9 mouse cellular contexts compared by ENCODE assay signal in genomic region chr4:114907951-114908828, GRCm38 (mm10). TPM values are rescaled to one million over a fixed set of nuclear protein-coding genes. Genes with fewer than 3 reads are reported as not detected.
DNase-seq lines count a peak whose midpoint lies in the region; ATAC-seq lines count a peak whose summit lies in the region.
"Had no signal": no experiment of that assay in that cellular context is flagged by ENCODE, and none has a peak within 500 bp of the region (broad histone marks: within the 10 kb centered on the region; RNA-seq: fewer than 3 reads in every experiment).

No protein-coding gene starts in this region.

- H3K4me1 ChIP-seq in forebrain, embryonic 16.5 days (replicated peaks; ENCODE audit: control insufficient read depth, insufficient read depth, low read length) = peaks cover 20% of the 10 kb centered on the region
- 0 out of 2 replicates have a peak, but pooled peaks cover 2% of the 10 kb centered on the region for H3K4me1 ChIP-seq in intestine, embryonic 14.5 days (replicated peaks; ENCODE audit: control insufficient read depth, insufficient read depth, low read length)
- H3K4me1 ChIP-seq in stomach, embryonic 14.5 days (ENCODE audit: control insufficient read depth, insufficient read depth, low read length) = peaks cover 9% of the 10 kb centered on the region; the same call in 1 of the 2 replicates

- 0 out of 2 replicates have a peak overlapping the region, but pooled peaks have one; percentile 6 for H3K9ac ChIP-seq in forebrain, embryonic 16.5 days (replicated peaks; ENCODE audit: low read depth, low read length)
- peak overlapping the region; percentile 46 for H3K9ac ChIP-seq in intestine, embryonic 14.5 days (ENCODE audit: low read length)
- H3K9ac ChIP-seq in stomach, embryonic 14.5 days (replicated peaks; ENCODE audit: low read depth, low read length) = 0 out of 2 replicates have a peak overlapping the region, but pooled peaks have one; percentile 3

- H3K27me3 ChIP-seq in forebrain, embryonic 16.5 days (replicated peaks; ENCODE audit: control insufficient read depth, insufficient read depth, low read length) = peaks cover 86% of the 10 kb centered on the region
- peaks cover 99% of the 10 kb centered on the region for H3K27me3 ChIP-seq in intestine, embryonic 14.5 days (replicated peaks; ENCODE audit: control insufficient read depth, insufficient read depth, low read length)
- peaks cover 75% of the 10 kb centered on the region for H3K27me3 ChIP-seq in stomach, embryonic 14.5 days (ENCODE audit: control insufficient read depth, insufficient read depth, low read length)

- ATAC-seq in forebrain, embryonic 16.5 days = peak; percentile 14
- ATAC-seq in intestine, embryonic 14.5 days (replicated peaks; ENCODE audit: low FRiP score, low TSS enrichment, low read depth) = peak; percentile 36; the same call in 1 of the 2 replicates
- ATAC-seq in megakaryocyte, adult 5-6 weeks (ENCODE audit: poor library complexity, severe bottlenecking) = 0 out of 2 replicates have a peak, but pooled peaks have one; percentile 7
- peak; percentile 56 for ATAC-seq in stomach, embryonic 14.5 days (ENCODE audit: insufficient number of reproducible peaks, insufficient read depth, low FRiP score, low read depth)

- WGBS in forebrain, embryonic 16.5 days = under 1% methylated on average over 97 of the region's 103 CpGs
- under 1% methylated on average over 87 of the region's 103 CpGs for WGBS in intestine, embryonic 14.5 days
- WGBS in stomach, embryonic 14.5 days = under 1% methylated on average over 97 of the region's 103 CpGs

- H3K4me2 ChIP-seq in forebrain, embryonic 16.5 days (ENCODE audit: low read length) = peak overlapping the region; percentile 63
- H3K4me2 ChIP-seq in intestine, embryonic 14.5 days (ENCODE audit: low read length) = peak overlapping the region; percentile 69
- H3K4me2 ChIP-seq in stomach, embryonic 14.5 days (replicated peaks; ENCODE audit: low read depth, low read length) = peak overlapping the region; percentile 73

- H3K4me3 ChIP-seq in forebrain, embryonic 16.5 days (replicated peaks; ENCODE audit: low read length) = peak overlapping the region; percentile 43
- peak overlapping the region; percentile 40 for H3K4me3 ChIP-seq in intestine, embryonic 14.5 days (ENCODE audit: low read depth, low read length)
- peak overlapping the region; percentile 38 for H3K4me3 ChIP-seq in stomach, embryonic 14.5 days (ENCODE audit: low read depth, low read length)

- peak; percentile 96 for DNase-seq in heart, adult 11 months
- DNase-seq in heart, adult 8-10 months (ENCODE audit: low spot score) = no peak
- DNase-seq in ZHBTc4 (ENCODE audit: low read depth, low spot score) = peak; percentile 61
- peak; percentile 87 for DNase-seq in intestine, embryonic 14.5 days (ENCODE audit: low spot score)
- DNase-seq in retina, postnatal 1 day = no peak

- no peaks in the 10 kb centered on the region for H3K36me3 ChIP-seq in forebrain, embryonic 16.5 days (ENCODE audit: control insufficient read depth, insufficient read depth)
- no peaks in the 10 kb centered on the region for H3K36me3 ChIP-seq in intestine, embryonic 14.5 days (ENCODE audit: control insufficient read depth, insufficient read depth, low read length)
- no peaks in the 10 kb centered on the region for H3K36me3 ChIP-seq in stomach, embryonic 14.5 days (ENCODE audit: control insufficient read depth, insufficient read depth, low read length)

- no peak overlapping the region for H3K27ac ChIP-seq in forebrain, embryonic 16.5 days (ENCODE audit: low read length)
- H3K27ac ChIP-seq in intestine, embryonic 14.5 days (ENCODE audit: low read depth) = no peak overlapping the region
- no peak overlapping the region for H3K27ac ChIP-seq in stomach, embryonic 14.5 days (ENCODE audit: low read length)

- H3K9me3 ChIP-seq in forebrain, embryonic 16.5 days (ENCODE audit: control insufficient read depth, low read length) = no peaks in the 10 kb centered on the region
- no peaks in the 10 kb centered on the region for H3K9me3 ChIP-seq in intestine, embryonic 14.5 days (ENCODE audit: control insufficient read depth, low read length)
- no peaks in the 10 kb centered on the region for H3K9me3 ChIP-seq in stomach, embryonic 14.5 days (ENCODE audit: control insufficient read depth, low read depth, low read length)

RNA-seq across cellular contexts. Expression of gene Foxd2, which starts 0.5 kb away (rescaled TPM):
- under 1 TPM; 0.16 to 0.38 (median 0.22) TPM for total RNA-seq in heart, adult 8-10 months (2022)
- 0.15 TPM in 2 replicates for polyA plus RNA-seq in forebrain, embryonic 16.5 days (2015; fragmentation: Nextera tagmentation; extraction: Ambion mirVana)
- polyA plus RNA-seq in intestine, embryonic 14.5 days (2014; fragmentation: Nextera tagmentation; extraction: Ambion mirVana) = 0.14 and 0.28 TPM in 2 replicates
- 0.42 and 0.66 TPM in 2 replicates for total RNA-seq in megakaryocyte, adult 5-6 weeks (2015)
- total RNA-seq in megakaryocyte, adult 5-6 weeks (2017) = 0.66 and 0.77 TPM in 2 replicates
- not detected in 2 replicates for polyA plus RNA-seq in stomach, embryonic 14.5 days (2014; fragmentation: Nextera tagmentation; extraction: Ambion mirVana)

RNA-seq across cellular contexts. Expression of gene Foxe3, which starts 17.6 kb away (rescaled TPM):
- total RNA-seq in heart, adult 8-10 months (2022) = not detected
- polyA plus RNA-seq in forebrain, embryonic 16.5 days (2015; fragmentation: Nextera tagmentation; extraction: Ambion mirVana) = not detected in 2 replicates
- not detected in 2 replicates for polyA plus RNA-seq in intestine, embryonic 14.5 days (2014; fragmentation: Nextera tagmentation; extraction: Ambion mirVana)
- not detected in 2 replicates for total RNA-seq in megakaryocyte, adult 5-6 weeks (2015)
- total RNA-seq in megakaryocyte, adult 5-6 weeks (2017) = not detected in 2 replicates
- not detected in 2 replicates for polyA plus RNA-seq in stomach, embryonic 14.5 days (2014; fragmentation: Nextera tagmentation; extraction: Ambion mirVana)
- polyA plus RNA-seq: large intestine, adult 2 months had no signal

Comparison
In these comparisons a context has a peak if more than half of its experiments do, and no peak if none do; other contexts are left out.
1. DNase-seq: peak in heart, adult 11 months (single experiment), ZHBTc4 (single experiment) and intestine, embryonic 14.5 days (single experiment); none in heart, adult 8-10 months (single experiment) and retina, postnatal 1 day (single experiment).
2. Peak in every context shown above with its lines, with median percentiles within 50 percentile points of each other: ATAC-seq, H3K4me2 ChIP-seq, H3K4me3 ChIP-seq and H3K9ac ChIP-seq.